Mouse (Mus musculus) frontal cortex, postnatal 36 days (tissue): ENCODE results near the gene Cpeb2.

Experiments
- DNase-seq, 2 experiments: peaks; one replicate each; pipeline ENCODE4 v3.0.0; 2022; ENCODE audit warnings: low spot score in 2 of 2

The Cpeb2 gene

GRCm38 (mm10) chr5:43324311-43324862, 91.4 kb downstream of the Cpeb2 start:
- no peak for DNase-seq

DNA sequence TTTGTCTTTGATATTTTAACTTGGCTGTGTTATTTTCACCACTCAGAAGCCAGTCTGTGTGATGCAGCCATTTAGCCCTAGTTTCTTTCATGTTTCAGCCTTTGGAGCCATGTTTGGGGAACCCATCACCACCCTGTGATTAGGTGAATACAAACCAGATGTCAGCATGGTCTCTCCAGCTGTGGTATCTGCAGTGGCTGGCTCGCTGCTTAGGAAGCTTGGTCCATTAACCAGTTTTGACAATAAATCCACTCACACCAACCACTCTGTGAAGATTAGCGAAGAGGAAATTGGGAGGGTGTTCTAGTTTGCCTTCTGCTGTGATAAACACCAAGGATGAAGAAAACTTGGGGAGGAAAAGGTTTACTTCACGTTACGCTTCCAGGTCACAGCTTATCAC, 92.6 kb downstream of the Cpeb2 start:
- no peak for DNase-seq

DNA sequence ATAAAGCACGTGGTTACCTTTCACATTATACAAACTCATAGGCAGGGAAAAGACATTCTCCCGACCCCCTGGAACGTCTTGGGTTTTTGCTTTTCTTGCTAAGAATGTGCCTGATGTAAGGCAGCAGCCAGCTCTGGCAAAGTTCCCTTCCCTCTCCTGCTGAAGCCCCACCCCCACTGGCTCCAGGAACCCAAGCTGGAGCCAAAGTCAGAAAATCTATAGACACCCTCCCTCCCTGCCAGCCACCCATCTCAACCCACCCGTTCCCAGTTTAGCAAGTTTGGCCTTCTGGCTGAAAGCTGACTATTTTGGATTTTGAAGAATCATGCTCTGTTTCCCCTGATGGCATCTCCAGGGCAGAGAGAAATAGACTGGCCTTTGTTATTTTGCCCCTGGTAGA, 95.6 kb downstream of the Cpeb2 start:
- peak; percentile 36 to 66 for DNase-seq

DNA sequence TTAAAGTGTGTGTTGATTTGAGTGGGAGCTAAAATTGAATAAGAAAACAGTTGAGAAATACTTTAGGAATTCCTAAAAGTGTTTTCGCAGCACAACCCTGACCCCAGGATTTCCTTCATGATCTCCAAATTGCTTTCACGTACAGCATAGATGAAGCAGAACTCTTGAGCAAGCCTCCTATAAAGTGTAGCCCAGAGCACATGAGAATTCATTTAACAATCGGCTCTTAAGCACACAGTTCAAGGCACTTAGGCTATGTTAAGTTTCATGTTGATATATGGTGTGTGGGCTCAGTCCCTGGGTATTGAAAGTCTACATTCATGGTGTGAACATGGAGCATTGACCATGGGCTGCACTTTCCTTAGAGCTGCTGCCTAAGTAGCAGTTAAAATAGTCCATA, 97.3 kb downstream of the Cpeb2 start:
- no peak for DNase-seq

DNA sequence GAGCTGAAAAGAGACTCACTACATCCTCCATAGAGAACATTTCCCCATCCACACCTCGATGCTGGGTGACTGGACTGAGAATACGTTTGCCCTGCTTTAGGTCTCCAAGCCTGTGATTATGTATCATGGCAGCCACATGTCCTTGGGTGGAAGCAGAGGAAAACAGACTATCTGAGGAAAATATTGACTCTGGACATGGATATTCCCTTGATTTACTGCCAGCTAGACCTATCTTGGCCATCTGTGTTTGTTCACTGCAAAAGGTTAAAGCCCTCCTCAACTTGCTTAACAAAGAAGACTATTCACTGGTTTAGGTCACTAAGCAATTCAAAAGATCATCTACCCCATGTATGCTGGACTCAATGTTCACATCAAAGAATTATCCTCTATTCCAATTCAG, 101.5 kb downstream of the Cpeb2 start:
- DNase-seq, result no peak

DNA sequence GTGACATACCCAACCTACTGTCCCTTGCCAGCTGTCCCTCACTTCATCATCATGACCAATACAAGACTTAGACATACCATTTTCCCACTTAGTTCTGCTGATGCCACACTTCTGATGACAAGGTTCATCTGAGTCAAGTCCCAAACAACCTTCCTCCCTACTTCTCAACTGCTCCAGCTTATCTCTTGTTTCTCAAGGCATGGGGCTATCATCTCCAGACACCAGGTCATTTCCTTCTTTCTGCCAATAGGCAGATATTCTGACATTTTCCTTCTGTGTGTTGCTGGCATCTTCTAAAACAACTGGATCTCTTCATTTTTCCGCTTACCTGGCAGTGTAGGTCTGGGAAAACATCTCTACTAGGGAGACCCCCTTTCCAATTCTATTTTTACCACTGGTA, 104.2 kb downstream of the Cpeb2 start:
- DNase-seq, result no peak

GRCm38 (mm10) chr5:43338771-43339475, 106.0 kb downstream of the Cpeb2 start:
- no peak for DNase-seq
